Mouse (Mus musculus): ENCODE measurements around the gene Wdr81. TPM values are rescaled to one million over a fixed set of nuclear protein-coding genes. Genes with fewer than 3 reads are reported as not detected.

The Wdr81 gene
- total RNA-seq, 2 experiments from 2014 or later, result 24.8 to 27.3 TPM

- ATAC-seq (replicated peaks; ENCODE audit: low FRiP score, poor library complexity, severe bottlenecking), result no peak
Observed at GRCm38 (mm10) chr11:75439951-75440350, 14.6 kb downstream of the Wdr81 start.

GRCm38 (mm10) chr11:75439363-75439762 is 15.2 kb downstream of the Wdr81 start, which contains the start of gene Serpinf2:
Gene Serpinf2, minus strand, starts transcription at chr11:75439591.
- no peak for ATAC-seq (replicated peaks; ENCODE audit: low FRiP score, poor library complexity, severe bottlenecking)

GRCm38 (mm10) chr11:75438804-75439203 is 15.7 kb downstream of the Wdr81 start:
- ATAC-seq (replicated peaks; ENCODE audit: low FRiP score, poor library complexity, severe bottlenecking), result no peak

GRCm38 (mm10) chr11:75438194-75438593 is 16.3 kb downstream of the Wdr81 start:
- ATAC-seq (replicated peaks; ENCODE audit: low FRiP score, poor library complexity, severe bottlenecking), result no peak

- no peak for ATAC-seq (replicated peaks; ENCODE audit: low FRiP score, poor library complexity, severe bottlenecking)
Observed at GRCm38 (mm10) chr11:75434138-75434537, 20.4 kb downstream of the Wdr81 start.

- no peak for ATAC-seq (replicated peaks; ENCODE audit: low FRiP score, poor library complexity, severe bottlenecking)
Observed at GRCm38 (mm10) chr11:75431307-75431706, 23.2 kb downstream of the Wdr81 start.

GRCm38 (mm10) chr11:75429019-75429705 is 25.4 kb downstream of the Wdr81 start:
- ATAC-seq (replicated peaks; ENCODE audit: low FRiP score, poor library complexity, severe bottlenecking), result no peak

- no peak for ATAC-seq (replicated peaks; ENCODE audit: low FRiP score, poor library complexity, severe bottlenecking)
Observed at GRCm38 (mm10) chr11:75424459-75424858, 30.1 kb downstream of the Wdr81 start.

- no peak for ATAC-seq (replicated peaks; ENCODE audit: low FRiP score, poor library complexity, severe bottlenecking)
Observed at GRCm38 (mm10) chr11:75424033-75424432, 30.5 kb downstream of the Wdr81 start.

- no peak for ATAC-seq (replicated peaks; ENCODE audit: low FRiP score, poor library complexity, severe bottlenecking)
Observed at GRCm38 (mm10) chr11:75423091-75423490, 31.4 kb downstream of the Wdr81 start.

- no peak for ATAC-seq (replicated peaks; ENCODE audit: low FRiP score, poor library complexity, severe bottlenecking)
Observed at GRCm38 (mm10) chr11:75422013-75422792, 32.3 kb downstream of the Wdr81 start, which contains the start of gene Serpinf1. Gene Serpinf1, minus strand, starts transcription at chr11:75422701.

GRCm38 (mm10) chr11:75421375-75422012 is 33.0 kb downstream of the Wdr81 start:
- ATAC-seq (replicated peaks; ENCODE audit: low FRiP score, poor library complexity, severe bottlenecking), result no peak

- no peak for ATAC-seq (replicated peaks; ENCODE audit: low FRiP score, poor library complexity, severe bottlenecking)
Observed at GRCm38 (mm10) chr11:75420810-75421374, 33.6 kb downstream of the Wdr81 start.

GRCm38 (mm10) chr11:75420037-75420436 is 34.5 kb downstream of the Wdr81 start:
- no peak for ATAC-seq (replicated peaks; ENCODE audit: low FRiP score, poor library complexity, severe bottlenecking)

GRCm38 (mm10) chr11:75415994-75416393 is 38.5 kb downstream of the Wdr81 start:
- no peak for ATAC-seq (replicated peaks; ENCODE audit: low FRiP score, poor library complexity, severe bottlenecking)

GRCm38 (mm10) chr11:75415096-75415495 is 39.4 kb downstream of the Wdr81 start:
- ATAC-seq (replicated peaks; ENCODE audit: low FRiP score, poor library complexity, severe bottlenecking), result no peak

GRCm38 (mm10) chr11:75410591-75410990 is 43.9 kb downstream of the Wdr81 start:
- ATAC-seq (replicated peaks; ENCODE audit: low FRiP score, poor library complexity, severe bottlenecking), result no peak

GRCm38 (mm10) chr11:75409679-75410575 is 44.6 kb downstream of the Wdr81 start:
- ATAC-seq (replicated peaks; ENCODE audit: low FRiP score, poor library complexity, severe bottlenecking), result no peak

- peak; percentile 78 for ATAC-seq (replicated peaks; ENCODE audit: low FRiP score, poor library complexity, severe bottlenecking)
Observed at GRCm38 (mm10) chr11:75406865-75407264, 47.7 kb downstream of the Wdr81 start.
